Mouse (Mus musculus): Measurements from ENCODE around the gene Stat2. TPM values are rescaled to one million over a fixed set of nuclear protein-coding genes. Genes with fewer than 3 reads are reported as not detected.

The Stat2 gene
- polyA plus RNA-seq (2015; fragmentation: Nextera tagmentation; extraction: Ambion mirVana): 23.2 and 26.7 TPM in 2 replicates

- no peaks in the 10 kb centered on the region for H3K4me1 ChIP-seq (replicated peaks; ENCODE audit: control insufficient read depth, insufficient read depth, low read length)
- peak; percentile 97 for ATAC-seq
- no peaks in the 10 kb centered on the region for H3K36me3 ChIP-seq (ENCODE audit: control insufficient read depth, insufficient read depth)
- H3K27ac ChIP-seq (ENCODE audit: low read depth, low read length): peak within 1 kb of the TSS; percentile 76
- no peaks in the 10 kb centered on the region for H3K9me3 ChIP-seq (ENCODE audit: control insufficient read depth)
- H3K4me3 ChIP-seq (ENCODE audit: low read depth, low read length): peak within 1 kb of the TSS; percentile 77
- H3K9ac ChIP-seq (ENCODE audit: low read depth, low read length): peak within 1 kb of the TSS; percentile 58
- H3K27me3 ChIP-seq (replicated peaks; ENCODE audit: control insufficient read depth, insufficient read depth, low read length): no peaks in the 10 kb centered on the region
- TF ChIP-seq CTCF (IDR thresholded peaks at IDR 0.05; ENCODE audit: low read depth): no peak
- peak within 1 kb of the TSS; percentile 65 for H3K4me2 ChIP-seq (replicated peaks; ENCODE audit: low read depth)
- WGBS: under 1% methylated on average over 43 of the region's 43 CpGs
Observed at GRCm38 (mm10) chr10:128270287-128270841, at the start of gene Stat2. TSS of gene Stat2 (plus strand) at chr10:128270559.

- Histone ChIP-seq H3K27ac (ENCODE audit: low read depth, low read length) (no peak overlapping the region), H3K36me3 (ENCODE audit: control insufficient read depth, insufficient read depth) (no peaks in the 10 kb centered on the region), H3K4me2 (replicated peaks; ENCODE audit: low read depth) (no peak overlapping the region), H3K27me3 (replicated peaks; ENCODE audit: control insufficient read depth, insufficient read depth, low read length) (no peaks in the 10 kb centered on the region), H3K4me3 (ENCODE audit: low read depth, low read length) (no peak overlapping the region), H3K9me3 (ENCODE audit: control insufficient read depth) (no peaks in the 10 kb centered on the region), H3K9ac (ENCODE audit: low read depth, low read length) (no peak overlapping the region), H3K4me1 (replicated peaks; ENCODE audit: control insufficient read depth, insufficient read depth, low read length) (no peaks in the 10 kb centered on the region)
- TF ChIP-seq CTCF (IDR thresholded peaks at IDR 0.05; ENCODE audit: low read depth): no peak
- no peak for ATAC-seq
- 60% methylated on average over 16 of the region's 16 CpGs for WGBS
Observed at GRCm38 (mm10) chr10:128221533-128222286, 48.6 kb upstream of the Stat2 start.

GRCm38 (mm10) chr10:128225064-128225463 is 45.3 kb upstream of the Stat2 start:
- 64% methylated on average over 5 of the region's 5 CpGs for WGBS
- Histone ChIP-seq H3K27me3 (replicated peaks; ENCODE audit: control insufficient read depth, insufficient read depth, low read length) (no peaks in the 10 kb centered on the region), H3K9ac (ENCODE audit: low read depth, low read length) (no peak overlapping the region), H3K27ac (ENCODE audit: low read depth, low read length) (no peak overlapping the region), H3K4me1 (replicated peaks; ENCODE audit: control insufficient read depth, insufficient read depth, low read length) (no peaks in the 10 kb centered on the region), H3K36me3 (ENCODE audit: control insufficient read depth, insufficient read depth) (no peaks in the 10 kb centered on the region), H3K4me2 (replicated peaks; ENCODE audit: low read depth) (no peak overlapping the region), H3K4me3 (ENCODE audit: low read depth, low read length) (no peak overlapping the region), H3K9me3 (ENCODE audit: control insufficient read depth) (no peaks in the 10 kb centered on the region)
- TF ChIP-seq CTCF (IDR thresholded peaks at IDR 0.05; ENCODE audit: low read depth): no peak
- no peak for ATAC-seq

DNA sequence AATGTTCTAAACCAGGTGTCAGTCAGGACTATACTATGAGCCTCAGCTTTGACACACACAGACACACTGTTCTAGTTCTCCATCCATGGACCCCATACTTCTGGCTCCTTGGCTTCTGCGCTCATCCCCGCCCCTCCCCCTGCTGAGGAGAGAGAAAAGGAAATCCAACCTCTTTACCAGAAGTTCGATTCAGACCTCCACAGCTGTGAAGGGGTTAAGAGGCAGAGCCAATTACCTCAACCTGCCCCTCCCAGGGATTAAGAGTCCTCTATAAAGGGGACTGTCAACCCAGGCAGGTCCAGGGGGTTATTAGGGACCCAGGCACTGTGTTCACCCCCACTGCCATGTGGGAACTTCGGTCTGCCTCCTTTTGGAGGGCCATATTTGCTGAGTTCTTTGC is 44.8 kb upstream of the Stat2 start, which contains the start of gene Mip:
Mip (plus strand) TSS at position 301 of the 400 bp plus-strand sequence.
- Histone ChIP-seq H3K9me3 (ENCODE audit: control insufficient read depth) (no peaks in the 10 kb centered on the region), H3K4me3 (ENCODE audit: low read depth, low read length) (no peak within 1 kb of the TSS), H3K36me3 (ENCODE audit: control insufficient read depth, insufficient read depth) (no peaks in the 10 kb centered on the region), H3K9ac (ENCODE audit: low read depth, low read length) (no peak within 1 kb of the TSS), H3K27me3 (replicated peaks; ENCODE audit: control insufficient read depth, insufficient read depth, low read length) (no peaks in the 10 kb centered on the region), H3K4me2 (replicated peaks; ENCODE audit: low read depth) (no peak within 1 kb of the TSS), H3K4me1 (replicated peaks; ENCODE audit: control insufficient read depth, insufficient read depth, low read length) (no peaks in the 10 kb centered on the region), H3K27ac (ENCODE audit: low read depth, low read length) (no peak within 1 kb of the TSS)
- no peak for TF ChIP-seq CTCF (IDR thresholded peaks at IDR 0.05; ENCODE audit: low read depth)
- no peak for ATAC-seq
- 55% methylated on average over 4 of the region's 4 CpGs for WGBS

GRCm38 (mm10) chr10:128227592-128227991 is 42.8 kb upstream of the Stat2 start:
- Histone ChIP-seq H3K9me3 (ENCODE audit: control insufficient read depth) (no peaks in the 10 kb centered on the region), H3K4me3 (ENCODE audit: low read depth, low read length) (no peak overlapping the region), H3K4me1 (replicated peaks; ENCODE audit: control insufficient read depth, insufficient read depth, low read length) (no peaks in the 10 kb centered on the region), H3K27ac (ENCODE audit: low read depth, low read length) (no peak overlapping the region), H3K9ac (ENCODE audit: low read depth, low read length) (no peak overlapping the region), H3K36me3 (ENCODE audit: control insufficient read depth, insufficient read depth) (no peaks in the 10 kb centered on the region), H3K4me2 (replicated peaks; ENCODE audit: low read depth) (no peak overlapping the region), H3K27me3 (replicated peaks; ENCODE audit: control insufficient read depth, insufficient read depth, low read length) (no peaks in the 10 kb centered on the region)
- no peak for ATAC-seq
- no peak for TF ChIP-seq CTCF (IDR thresholded peaks at IDR 0.05; ENCODE audit: low read depth)
- WGBS: 74% methylated on average over 9 of the region's 9 CpGs

DNA sequence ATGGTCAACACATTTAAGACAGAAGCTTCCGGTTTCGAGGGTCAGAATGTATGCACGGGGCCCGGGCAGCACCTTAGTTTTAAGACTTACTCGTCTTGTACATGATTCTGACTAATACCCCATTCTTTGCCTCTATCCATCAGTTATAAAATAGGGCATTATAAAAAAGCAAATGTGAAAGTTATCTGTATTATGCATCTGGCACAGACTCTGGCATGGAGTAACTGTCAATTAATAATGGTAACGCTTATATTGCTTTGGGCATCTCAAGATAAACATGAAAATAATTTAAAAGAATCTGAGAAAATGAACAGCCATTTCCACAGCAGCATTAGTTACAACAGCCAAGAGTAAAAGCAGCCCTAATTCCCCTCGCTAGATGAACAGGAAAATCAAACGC is 42.4 kb upstream of the Stat2 start:
- ATAC-seq: no peak
- 94% methylated on average over 8 of the region's 8 CpGs for WGBS
- Histone ChIP-seq H3K27ac (ENCODE audit: low read depth, low read length) (no peak overlapping the region), H3K36me3 (ENCODE audit: control insufficient read depth, insufficient read depth) (no peaks in the 10 kb centered on the region), H3K9me3 (ENCODE audit: control insufficient read depth) (no peaks in the 10 kb centered on the region), H3K4me3 (ENCODE audit: low read depth, low read length) (no peak overlapping the region), H3K4me2 (replicated peaks; ENCODE audit: low read depth) (no peak overlapping the region), H3K9ac (ENCODE audit: low read depth, low read length) (no peak overlapping the region), H3K27me3 (replicated peaks; ENCODE audit: control insufficient read depth, insufficient read depth, low read length) (no peaks in the 10 kb centered on the region), H3K4me1 (replicated peaks; ENCODE audit: control insufficient read depth, insufficient read depth, low read length) (no peaks in the 10 kb centered on the region)
- no peak for TF ChIP-seq CTCF (IDR thresholded peaks at IDR 0.05; ENCODE audit: low read depth)

Measured in intestine, postnatal 0 days (tissue).